Mouse (Mus musculus) gastrocnemius, postnatal 36 days (tissue): ENCODE measurements around the gene Akap5. TPM values are rescaled to one million over a fixed set of nuclear protein-coding genes. Genes with fewer than 3 reads are reported as not detected.
A peak's percentile ranks its signal among the peaks of the same experiment; 100 is the strongest.

ENCODE experiments used
- DNase-seq, 2 experiments: peaks; one replicate each; pipeline ENCODE4 v3.0.0; 2022
- intact Hi-C: fragments of 180-260 bp; cut with DNase I; formaldehyde crosslinking; loops from one replicate; pipeline ENCODE4 v1.15.1; 2025
- total RNA-seq, 2 experiments: library from RNA; stranded (reverse); gene quantifications; 2 replicates each; pipeline ENCODE4 v1.2.3; 2021

Gene Akap5
- total RNA-seq, 2 experiments from 2014 or later, result 0.22 to 0.84 TPM

DNA sequence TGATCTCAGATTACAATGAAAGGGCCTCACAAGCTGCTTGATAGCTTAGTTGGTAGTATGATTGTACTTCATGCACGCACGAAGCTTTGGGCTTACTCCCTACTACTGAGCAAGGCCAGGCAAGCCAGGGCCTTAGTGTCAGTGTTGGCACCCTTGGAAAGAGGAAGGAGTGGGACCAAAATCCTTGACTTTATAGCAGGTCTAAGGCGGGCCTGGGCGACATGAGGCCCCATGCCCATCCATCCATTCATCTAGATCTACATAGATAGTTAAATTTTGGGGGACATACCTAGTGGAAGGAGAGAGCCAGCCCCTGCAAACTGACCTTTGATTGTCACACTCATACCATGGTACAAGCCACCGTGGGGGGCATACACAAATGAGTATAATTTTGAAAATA lies 16.3 kb upstream of the Akap5 start:
- DNase-seq, result no peak

DNA sequence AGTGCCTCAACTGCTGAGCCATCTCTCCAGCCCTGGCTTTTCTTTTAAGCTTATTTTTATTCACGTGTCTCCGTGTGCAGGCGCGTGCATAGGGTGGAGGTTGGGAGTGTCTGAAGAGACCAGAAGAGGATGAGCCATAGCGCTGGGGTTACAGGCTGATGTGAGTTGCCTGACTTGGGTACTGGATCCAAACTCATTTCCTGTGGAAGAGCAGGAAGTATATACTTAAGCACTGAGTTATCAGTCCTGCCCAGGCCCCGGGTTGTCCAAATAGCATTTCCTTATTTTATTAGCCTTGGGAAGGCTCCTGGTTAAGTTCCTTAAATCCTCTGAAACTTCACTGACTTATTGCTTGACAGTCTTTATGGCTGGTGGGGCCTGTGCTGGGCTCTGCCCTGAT lies 14.7 kb upstream of the Akap5 start:
- intact Hi-C loops, result no loop called here
- no peak for DNase-seq

More for the DNA sequence above, 16.3 kb upstream of the Akap5 start:
- intact Hi-C loops, result no loop called here

DNA sequence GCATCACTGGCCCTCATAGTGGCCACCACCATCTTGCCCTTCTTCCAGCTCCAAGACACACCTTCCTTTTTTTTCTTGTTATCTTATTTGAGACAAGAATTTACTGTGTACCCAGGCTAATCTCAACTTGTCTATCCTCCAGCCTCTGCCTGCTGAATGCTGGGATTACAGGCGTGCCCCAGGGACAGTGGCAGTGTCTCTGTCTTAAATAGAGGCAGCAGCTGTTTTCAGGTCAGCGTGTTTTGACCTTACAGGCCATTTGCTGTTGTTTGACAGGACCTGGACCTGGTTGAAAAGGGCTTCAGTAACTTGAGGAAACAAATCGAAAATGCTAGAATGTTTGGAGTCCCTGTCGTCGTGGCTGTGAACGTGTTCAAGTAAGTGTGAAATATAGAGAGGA lies 14.1 kb upstream of the Akap5 start:
- DNase-seq, result no peak
- intact Hi-C loops, result no loop called here

DNA sequence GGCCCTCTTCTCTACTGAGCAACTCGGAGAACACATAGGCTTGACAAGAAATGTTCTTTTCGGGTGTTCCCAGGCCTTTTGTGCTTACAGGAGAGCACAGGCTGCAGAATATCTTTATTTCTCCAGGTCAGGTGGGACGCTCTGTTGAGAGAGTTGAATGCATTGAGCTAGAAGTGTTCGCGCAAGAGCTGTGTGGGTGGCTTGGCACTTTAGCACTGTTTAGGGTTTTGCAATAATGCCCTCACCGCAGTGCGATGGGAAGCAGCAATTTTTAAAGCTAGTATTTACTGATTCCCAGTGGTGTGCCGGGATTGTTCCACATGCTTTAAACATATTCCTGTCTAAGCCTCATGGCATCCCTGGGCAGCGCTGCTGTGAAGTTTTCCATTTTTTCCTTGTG lies 13.5 kb upstream of the Akap5 start:
- no peak for DNase-seq
- intact Hi-C loops, result no loop called here

DNA sequence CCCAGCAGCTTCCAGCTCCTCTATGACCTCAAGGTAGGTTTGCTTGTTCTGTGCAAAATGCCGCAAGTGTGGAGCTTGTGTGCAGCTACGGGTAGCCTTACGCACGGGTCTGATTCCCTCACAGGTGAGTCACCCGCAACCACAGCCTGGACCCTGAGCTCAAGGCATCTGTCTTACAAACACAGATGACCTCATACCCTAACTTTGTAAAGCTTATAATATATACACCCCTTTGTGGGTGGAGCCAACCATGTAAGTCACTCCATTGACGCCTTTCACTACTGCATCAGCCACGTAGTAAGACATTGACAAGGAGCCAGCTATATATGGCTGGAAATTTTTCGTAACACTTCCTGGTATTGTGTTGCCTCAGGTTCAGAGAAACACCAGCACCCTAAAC lies 12.7 kb upstream of the Akap5 start:
- DNase-seq, result no peak
- intact Hi-C loops, result no loop called here

DNA sequence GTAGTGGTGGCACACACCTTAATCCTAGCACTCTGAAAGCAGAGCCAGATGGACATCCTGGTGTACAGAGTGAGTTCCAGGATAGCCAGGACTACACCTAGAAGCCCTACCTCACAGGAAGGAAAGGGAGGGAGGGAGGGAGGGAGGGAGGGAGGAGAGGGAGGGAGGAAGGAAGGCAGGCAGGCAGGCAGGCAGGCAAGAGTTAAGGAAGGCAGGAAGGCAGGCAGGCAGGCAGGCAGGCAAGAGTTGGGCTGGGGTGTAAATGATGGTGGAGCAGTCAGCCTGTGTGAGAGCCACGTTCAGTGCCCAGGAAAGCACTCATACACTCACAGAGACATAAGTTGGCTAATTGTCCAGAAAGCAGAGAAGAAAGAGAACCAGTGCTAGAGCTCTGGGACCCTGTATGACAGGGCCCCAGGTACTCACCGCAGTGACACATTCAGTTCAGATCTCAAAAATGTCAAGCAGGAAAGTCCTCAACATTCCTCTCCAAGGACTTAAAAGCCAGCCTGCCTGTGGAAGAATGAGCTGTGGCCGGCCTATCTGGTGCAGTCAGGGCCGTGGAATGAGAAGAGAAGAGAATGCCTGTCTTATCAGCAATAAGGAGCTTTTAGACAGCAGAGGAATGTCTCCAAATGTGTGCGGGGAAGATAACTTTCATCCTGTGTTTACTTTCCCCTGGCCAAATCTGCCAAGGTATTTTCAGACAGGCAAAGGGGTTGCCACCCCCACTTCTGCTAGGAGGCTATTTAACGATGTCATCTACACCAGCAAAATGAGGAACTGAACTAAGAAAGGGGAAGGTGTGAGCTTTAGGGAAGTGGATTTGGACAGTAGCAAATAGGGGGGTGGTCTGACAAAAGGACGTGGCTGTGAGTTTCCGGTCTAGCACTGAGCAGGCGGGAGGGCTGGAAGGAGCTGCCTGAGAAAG lies 6.1 kb upstream of the Akap5 start:
- no peak for DNase-seq
- intact Hi-C loops, result no loop called here

DNA sequence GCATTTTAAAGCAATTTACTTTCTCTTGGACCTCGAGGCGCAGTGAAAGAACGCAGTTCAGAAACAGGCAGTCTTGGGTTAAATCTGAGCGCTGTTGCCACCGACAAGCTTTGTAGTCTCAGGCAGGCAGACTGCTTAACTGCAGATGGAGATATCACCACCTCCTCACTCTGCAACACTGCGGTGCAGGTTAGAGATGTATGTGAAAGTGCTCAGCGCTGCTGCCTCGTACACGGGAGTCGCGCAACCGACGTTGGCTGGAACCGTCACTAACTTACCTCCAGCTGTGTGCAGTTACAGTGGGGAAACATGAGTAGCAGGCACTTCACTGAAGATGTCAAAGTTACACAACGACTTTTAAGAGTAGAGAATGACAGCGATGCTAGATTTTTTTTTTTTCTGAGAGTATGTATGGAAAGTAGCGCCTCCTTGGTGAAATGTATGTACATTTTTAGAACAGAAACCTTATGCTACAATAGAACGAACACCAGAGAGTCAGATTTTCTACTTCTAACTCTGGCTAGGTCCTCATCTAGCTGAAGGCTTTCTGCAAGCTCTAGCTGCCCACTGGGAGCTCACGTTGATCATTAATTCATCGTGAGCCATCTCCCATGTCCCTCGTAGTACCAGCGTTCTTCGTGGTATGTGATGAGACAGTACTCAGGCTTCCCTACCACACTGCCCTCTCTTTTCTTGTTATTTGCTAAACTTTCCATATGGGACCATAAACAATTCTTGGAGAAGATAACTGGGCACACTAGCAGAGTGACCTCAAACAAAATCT lies 1.9 kb downstream of the Akap5 start:
- intact Hi-C loops, result no loop called here
- DNase-seq, result no peak

DNA sequence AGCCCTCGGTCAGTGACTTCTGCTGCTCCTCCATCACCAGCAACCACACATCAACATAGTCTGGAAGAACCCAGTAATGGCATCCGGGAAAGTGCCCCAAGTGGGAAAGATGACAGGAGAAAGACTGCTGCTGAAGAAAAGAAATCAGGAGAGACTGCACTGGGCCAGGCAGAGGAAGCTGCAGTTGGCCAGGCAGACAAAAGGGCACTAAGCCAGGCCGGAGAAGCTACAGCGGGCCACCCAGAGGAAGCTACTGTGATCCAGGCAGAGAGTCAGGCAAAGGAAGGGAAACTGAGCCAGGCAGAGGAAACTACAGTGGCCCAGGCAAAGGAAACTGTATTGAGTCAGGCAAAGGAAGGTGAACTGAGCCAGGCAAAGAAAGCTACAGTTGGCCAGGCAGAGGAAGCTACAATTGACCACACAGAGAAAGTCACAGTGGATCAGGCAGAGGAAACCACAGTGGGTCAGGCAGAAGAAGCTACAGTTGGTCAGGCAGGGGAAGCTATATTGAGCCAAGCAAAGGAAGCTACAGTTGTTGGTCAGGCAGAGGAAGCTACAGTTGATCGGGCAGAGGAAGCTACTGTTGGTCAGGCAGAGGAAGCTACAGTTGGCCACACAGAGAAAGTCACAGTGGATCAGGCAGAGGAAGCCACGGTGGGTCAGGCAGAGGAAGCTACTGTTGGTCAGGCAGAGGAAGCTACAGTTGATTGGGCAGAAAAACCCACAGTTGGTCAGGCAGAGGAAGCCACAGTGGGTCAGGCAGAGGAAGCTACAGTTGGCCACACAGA lies 4.1 kb downstream of the Akap5 start:
- intact Hi-C loops, result no loop called here
- DNase-seq, result no peak

DNA sequence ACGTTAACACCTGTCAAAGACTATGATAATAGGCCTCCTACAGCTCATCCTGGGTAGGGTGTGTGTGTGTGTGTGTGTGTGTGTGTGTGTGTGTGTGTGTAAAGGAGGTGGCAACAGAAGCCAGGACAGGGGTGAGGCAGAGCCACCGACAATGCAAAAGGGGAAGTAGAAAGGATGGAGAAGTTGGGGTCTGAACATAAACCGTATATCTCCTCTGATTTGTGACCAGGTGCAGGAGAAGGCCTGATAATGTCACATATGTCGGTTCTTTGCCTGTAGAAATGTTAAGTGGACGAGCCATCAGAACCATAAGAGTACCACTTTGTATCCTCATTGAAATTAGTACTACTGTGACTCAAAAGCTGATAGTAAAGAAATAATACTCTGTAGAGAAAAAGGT lies 9.0 kb downstream of the Akap5 start:
- intact Hi-C loops, result loop anchor here (10.0 kb wide), 2 partner anchors 129 to 549 kb away; no protein-coding TSS in a partner anchor
- DNase-seq, result no peak

DNA sequence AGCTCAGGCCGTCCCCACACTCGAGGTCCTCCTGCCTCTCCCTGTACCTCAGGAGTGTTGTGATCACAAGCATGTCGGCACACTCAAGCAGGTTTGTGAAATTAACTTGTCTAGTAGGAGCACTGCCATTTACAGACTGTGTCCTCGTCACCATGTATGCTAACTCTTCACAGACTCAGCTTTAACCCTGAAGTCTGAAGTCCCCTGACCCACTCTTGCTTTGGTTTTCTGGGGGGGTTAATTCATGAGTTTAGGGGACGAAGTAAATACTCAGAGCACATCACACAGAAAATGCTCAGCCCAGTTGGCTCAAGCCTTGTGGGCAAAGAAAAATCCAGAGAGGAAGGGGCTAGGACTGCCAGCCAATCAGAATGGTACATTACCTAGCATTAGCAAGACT lies 10.9 kb downstream of the Akap5 start:
- DNase-seq, result no peak
- intact Hi-C loops, result loop anchor here (10.0 kb wide), 2 partner anchors 131 to 551 kb away; no protein-coding TSS in a partner anchor

DNA sequence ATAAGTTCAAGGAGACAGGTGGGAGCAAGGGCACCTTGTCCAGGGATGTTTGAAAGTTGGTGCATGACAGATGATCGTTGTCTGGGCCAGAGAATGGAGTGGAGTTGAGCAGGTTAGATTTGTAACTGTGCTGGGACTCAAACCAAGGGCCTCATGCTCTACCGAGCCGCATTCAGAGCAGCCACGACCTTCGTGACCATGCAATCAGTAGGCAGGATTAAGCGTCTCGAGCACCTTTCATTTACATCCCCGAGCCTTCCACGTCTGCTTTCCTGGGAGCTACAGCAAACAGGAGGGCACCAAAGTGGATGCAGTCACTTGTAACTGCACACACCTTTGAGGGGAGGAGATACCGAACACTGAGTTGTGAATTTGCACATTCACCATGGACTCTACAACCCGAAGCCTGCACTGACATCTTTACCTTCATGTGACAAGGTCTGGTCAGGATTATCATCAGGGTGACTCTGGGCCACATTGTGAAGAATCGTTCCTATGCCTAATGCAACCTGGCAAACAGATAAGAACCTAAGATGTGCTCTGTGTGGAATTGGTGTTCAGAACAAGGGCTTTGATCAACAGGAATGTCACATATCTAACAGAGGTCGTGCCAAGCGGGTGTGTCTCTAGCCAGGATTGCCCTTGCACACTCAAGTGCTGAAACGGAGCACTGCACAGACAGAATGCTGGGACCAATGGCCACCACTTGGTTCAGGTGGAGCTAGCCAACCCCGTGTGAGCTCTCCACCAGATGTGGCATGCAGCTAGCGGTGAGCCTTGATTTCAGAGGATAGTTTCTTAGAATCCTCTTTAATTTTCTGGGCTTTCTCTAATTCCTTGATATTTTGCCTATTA lies 11.6 kb downstream of the Akap5 start:
- no peak for DNase-seq
- intact Hi-C loops, result loop anchor here (10.0 kb wide), 2 partner anchors 132 to 552 kb away; no protein-coding TSS in a partner anchor

DNA sequence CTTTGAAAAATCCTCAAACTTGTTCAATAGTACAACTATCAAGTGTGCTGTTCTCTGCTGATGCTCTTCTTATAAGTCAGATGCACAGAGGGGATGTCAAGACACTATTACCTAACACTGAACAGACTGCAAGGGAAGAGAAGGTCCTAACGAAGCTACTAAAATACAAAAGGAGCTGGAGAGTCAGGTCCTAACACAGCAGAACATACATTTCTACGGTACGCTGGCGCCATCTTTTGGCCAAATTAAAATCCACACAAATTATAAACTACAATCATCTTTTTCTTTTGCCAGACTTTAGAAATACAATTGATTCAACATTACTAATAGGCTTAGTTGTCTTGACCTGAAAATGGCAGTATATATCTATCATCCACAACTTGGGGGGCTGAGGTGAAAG lies 16.4 kb downstream of the Akap5 start:
- DNase-seq, result peak in 1 of 2 experiments; percentile 35
- intact Hi-C loops, result loop anchor here (2.0 to 5.0 kb wide), 2 partner anchors 48 to 131 kb away; no protein-coding TSS in a partner anchor

DNA sequence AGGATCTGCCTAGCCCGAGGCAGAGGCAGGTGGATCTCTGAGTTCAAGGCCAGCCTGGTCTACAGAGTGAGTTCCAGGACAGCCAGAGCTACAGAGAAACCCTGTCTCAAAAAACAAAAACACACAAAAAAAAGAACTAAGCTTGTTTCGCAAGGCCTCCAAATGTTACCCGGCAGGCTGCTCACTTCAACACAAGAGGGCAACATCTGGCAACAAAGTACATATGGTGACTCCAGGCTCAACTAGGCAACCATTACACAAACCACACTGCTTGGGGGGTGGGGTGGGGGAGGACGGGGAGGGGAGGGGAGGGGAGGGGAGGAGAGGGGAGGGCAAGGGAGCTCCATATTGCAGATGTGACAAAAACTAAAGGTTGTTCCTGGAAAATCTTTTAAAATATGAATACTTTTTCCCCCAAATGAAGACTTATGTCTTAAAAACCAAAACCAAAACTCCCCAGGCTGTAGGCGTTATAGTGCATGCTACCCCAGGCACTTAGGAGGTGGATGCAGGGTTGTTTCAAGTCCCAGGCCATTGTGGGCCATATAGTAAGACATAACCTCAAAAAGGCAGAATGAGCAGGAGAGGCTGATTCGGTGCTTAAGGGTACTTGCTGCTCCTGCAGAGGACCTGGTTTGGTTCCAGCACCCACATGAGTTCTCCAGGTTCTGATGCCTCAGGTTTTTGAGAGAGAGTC lies 21.2 kb downstream of the Akap5 start:
- no peak for DNase-seq
- intact Hi-C loops, result no loop called here

DNA sequence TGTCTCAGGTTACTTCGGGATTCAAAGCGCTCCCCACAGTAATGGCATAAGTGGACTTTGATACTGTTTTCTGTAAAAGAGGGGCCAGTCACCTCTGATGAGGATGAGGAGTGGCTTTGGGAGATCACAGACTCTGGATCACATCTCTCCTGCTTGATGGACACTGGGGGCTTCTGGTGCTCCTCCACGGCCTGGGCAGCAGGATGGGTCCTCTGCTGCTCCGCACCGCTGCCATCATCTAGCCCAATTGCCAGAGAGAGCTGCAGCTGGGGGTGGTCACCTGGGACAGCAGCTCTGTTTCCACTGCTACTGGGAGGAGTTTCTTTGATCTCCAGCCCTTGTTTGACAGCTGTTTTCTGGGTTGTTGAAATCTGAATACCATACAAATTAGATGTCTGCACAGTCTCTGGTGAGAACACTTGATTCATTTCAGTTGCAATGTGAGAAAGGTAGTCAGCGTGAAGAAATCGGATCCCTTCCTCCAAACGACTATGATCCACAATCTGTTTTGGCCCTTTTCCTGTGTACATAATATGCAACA lies 25.1 kb downstream of the Akap5 start:
- intact Hi-C loops, result no loop called here
- DNase-seq, result no peak

DNA sequence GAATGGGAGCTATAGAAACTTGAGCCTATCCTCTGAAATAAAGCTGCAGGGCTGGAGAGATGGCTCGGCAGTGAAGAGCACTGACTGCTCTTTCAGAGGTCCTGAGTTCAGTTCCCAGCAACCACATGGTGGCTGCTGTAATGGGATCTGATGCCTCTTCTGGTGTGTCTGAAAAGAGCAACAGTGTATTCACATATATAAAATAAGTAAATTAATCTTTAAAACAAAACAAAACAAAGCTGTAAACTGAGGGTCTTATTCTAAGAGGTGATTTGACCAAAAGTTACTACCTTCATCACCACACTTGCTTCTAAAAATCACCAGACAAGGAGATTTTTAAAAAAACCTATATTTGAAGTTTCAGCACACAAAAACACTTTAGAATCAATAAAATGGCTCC lies 36.2 kb downstream of the Akap5 start:
- DNase-seq, result no peak
- intact Hi-C loops, result no loop called here

DNA sequence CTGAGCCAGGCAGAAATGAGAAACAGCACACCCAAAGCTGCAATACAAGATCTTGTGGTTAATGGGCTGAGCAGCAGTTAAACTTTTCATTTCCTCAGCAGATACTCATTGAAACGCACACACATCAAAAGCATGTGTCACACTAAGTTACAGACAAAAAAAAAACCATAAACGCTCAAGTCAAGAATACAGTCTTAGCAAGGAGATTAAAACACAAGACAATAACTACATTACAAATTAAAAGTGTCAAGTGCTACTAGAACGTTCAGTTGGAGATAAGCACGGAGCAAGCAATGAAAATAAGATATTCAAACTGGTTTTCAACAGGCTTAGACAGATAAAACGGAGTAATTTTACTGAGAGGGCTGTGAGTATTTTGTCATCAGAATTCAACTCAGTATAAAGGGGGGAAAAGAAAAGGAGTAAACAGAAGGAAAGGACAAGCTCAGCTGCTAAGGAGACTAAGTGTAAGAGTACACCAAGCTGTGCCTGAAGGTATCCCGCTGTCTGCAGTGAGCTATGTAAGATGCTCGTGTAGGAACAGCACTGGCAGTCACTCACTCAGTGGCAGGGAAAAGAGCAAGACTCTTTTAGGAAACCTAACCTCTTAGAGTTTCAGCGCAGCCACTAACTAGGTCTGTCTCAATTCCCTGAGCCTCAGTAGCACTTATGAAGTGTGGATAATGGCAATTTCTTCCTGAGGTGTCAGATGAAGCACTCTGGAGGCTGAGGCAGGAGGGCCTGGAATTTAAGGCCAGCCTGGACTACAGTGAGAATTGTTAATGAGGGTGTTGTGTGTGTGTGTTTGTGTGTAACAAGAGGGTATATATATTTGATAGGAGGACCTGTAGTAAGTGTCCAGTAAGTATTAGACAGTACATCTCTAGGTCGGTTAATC lies 37.0 kb downstream of the Akap5 start:
- no peak for DNase-seq
- intact Hi-C loops, result no loop called here

DNA sequence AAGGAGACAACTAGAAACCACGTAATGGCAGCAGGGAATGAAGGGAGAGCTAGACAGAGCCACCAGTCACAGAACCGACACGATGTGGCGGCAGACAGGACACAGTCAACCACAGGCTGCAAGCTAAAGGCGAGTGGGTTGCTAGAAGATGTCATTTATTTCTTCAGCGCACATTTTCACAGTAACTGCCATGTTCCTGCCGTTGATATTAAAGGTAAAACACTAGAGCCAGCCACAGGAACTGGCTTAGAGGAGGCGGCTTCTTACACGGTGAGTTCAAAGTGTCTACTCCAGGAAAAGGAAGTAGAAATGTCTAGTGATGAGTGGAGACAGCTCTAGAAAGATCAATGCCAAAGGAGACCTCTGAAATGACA lies 37.6 kb downstream of the Akap5 start:
- no peak for DNase-seq
- intact Hi-C loops, result no loop called here

DNA sequence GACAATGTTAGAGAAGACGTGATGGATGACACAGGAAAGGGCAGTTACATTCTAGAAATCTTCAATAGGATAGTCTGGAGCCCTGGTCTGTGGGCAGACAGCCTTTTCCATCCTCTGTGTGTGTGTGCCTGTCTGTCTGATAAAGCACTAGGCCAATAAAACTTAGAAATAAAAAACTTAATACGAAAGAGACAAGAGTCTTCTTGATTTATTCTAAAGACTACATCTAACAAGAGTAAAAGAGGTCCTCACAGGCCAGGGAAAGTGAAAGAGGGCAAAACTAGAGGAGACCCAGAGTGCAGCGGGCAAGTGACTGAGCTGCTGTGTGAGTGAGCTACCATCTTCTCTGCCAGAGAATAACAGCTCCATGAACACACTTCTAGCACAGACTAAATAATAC lies 41.6 kb downstream of the Akap5 start:
- no peak for DNase-seq
- intact Hi-C loops, result no loop called here
